Mouse (Mus musculus) hindbrain, embryonic 15.5 days (tissue): ENCODE results near the gene Fam43b. TPM values are rescaled to one million over a fixed set of nuclear protein-coding genes. Genes with fewer than 3 reads are reported as not detected.

Experiments
- polyA plus RNA-seq: library from polyadenylated mRNA; unstranded; fragments of >200 nt; fragmentation: Nextera tagmentation; extraction: Ambion mirVana; gene quantifications from 2 replicates; pipeline ENCODE4 v1.2.1, GENCODE M21; 2015

Fam43b gene
- polyA plus RNA-seq, 1 experiment from 2014 or later: 16.5 TPM

Other genes starting within 250 kb of the Fam43b start
- 173 and 185 TPM in 2 replicates for gene Hp1bp3, start 180.2 kb downstream of the Fam43b start, polyA plus RNA-seq
- 16.5 and 20.3 TPM in 2 replicates for gene Sh2d5, start 146.1 kb downstream of the Fam43b start, polyA plus RNA-seq
- 3.9 and 4.5 TPM in 2 replicates for gene Kif17, start 146.1 kb downstream of the Fam43b start, polyA plus RNA-seq
- 210 and 220 TPM in 2 replicates for gene Ddost, start 91.8 kb downstream of the Fam43b start, polyA plus RNA-seq
- 105 and 111 TPM in 2 replicates for gene Pink1, start 70.2 kb downstream of the Fam43b start, polyA plus RNA-seq
- gene Cda, start 28.5 kb downstream of the Fam43b start, polyA plus RNA-seq: 4.5 and 6.5 TPM in 2 replicates
- gene Mul1, start 38.1 kb upstream of the Fam43b start, polyA plus RNA-seq: 17.6 and 19.2 TPM in 2 replicates
- gene Camk2n1, start 57.8 kb upstream of the Fam43b start, polyA plus RNA-seq: 16.9 and 17.0 TPM in 2 replicates
- gene Vwa5b1, start 239.4 kb upstream of the Fam43b start, polyA plus RNA-seq: 1.7 and 2.0 TPM in 2 replicates